ENCODE assay signal across 8 mouse cellular contexts in genomic region chr4:155178981-155179512, GRCm38 (mm10). TPM values are rescaled to one million over a fixed set of nuclear protein-coding genes. Genes with fewer than 3 reads are reported as not detected.
DNase-seq lines count a peak whose midpoint lies in the region; ATAC-seq and TF ChIP-seq lines count a peak whose summit lies in the region.

No protein-coding gene starts in this region.

- peak overlapping the region; percentile 57 for H3K27ac ChIP-seq in ES-E14 (ENCODE audit: insufficient read depth, low read depth, low read length, poor library complexity, severe bottlenecking)
- H3K27ac ChIP-seq in heart, embryonic 10.5 days: peak overlapping the region; percentile 83
- H3K27ac ChIP-seq in limb, embryonic 10.5 days: peak overlapping the region; percentile 74
- H3K27ac ChIP-seq in midbrain, embryonic 13.5 days: peak overlapping the region; percentile 68

- ATAC-seq in midbrain, embryonic 13.5 days: no peak

- WGBS in heart, embryonic 10.5 days: 54% methylated on average over 3 of the region's 3 CpGs
- 41% methylated on average over 3 of the region's 3 CpGs for WGBS in limb, embryonic 10.5 days
- 60% methylated on average over 3 of the region's 3 CpGs for WGBS in midbrain, embryonic 13.5 days

- no peaks in the 10 kb centered on the region for H3K9me3 ChIP-seq in ES-E14 (ENCODE audit: control insufficient read depth, insufficient read depth, low read depth, low read length)
- no peaks in the 10 kb centered on the region for H3K9me3 ChIP-seq in heart, embryonic 10.5 days
- no peaks in the 10 kb centered on the region for H3K9me3 ChIP-seq in limb, embryonic 10.5 days (replicated peaks)
- no peaks in the 10 kb centered on the region for H3K9me3 ChIP-seq in midbrain, embryonic 13.5 days

- peak overlapping the region; percentile 31 for H3K4me2 ChIP-seq in midbrain, embryonic 13.5 days (replicated peaks)

- no peak overlapping the region for H3K9ac ChIP-seq in ES-E14 (ENCODE audit: insufficient read depth, low read depth, low read length, poor library complexity, severe bottlenecking)
- no peak overlapping the region for H3K9ac ChIP-seq in midbrain, embryonic 13.5 days (replicated peaks)

- H3K4me1 ChIP-seq in ES-E14 (ENCODE audit: control insufficient read depth in 2 of 2, insufficient read depth in 2 of 2, low read length in 2 of 2, poor library complexity in 1 of 2): peaks cover 28 to 50% of the 10 kb centered on the region in 2 experiments
- H3K4me1 ChIP-seq in heart, embryonic 10.5 days: peaks cover 82% of the 10 kb centered on the region
- H3K4me1 ChIP-seq in limb, embryonic 10.5 days: peaks cover 81% of the 10 kb centered on the region
- peaks cover 56% of the 10 kb centered on the region for H3K4me1 ChIP-seq in midbrain, embryonic 13.5 days (replicated peaks)

- peaks cover 3% of the 10 kb centered on the region; the same call in 1 of the 2 replicates for H3K36me3 ChIP-seq in ES-E14 (ENCODE audit: control insufficient read depth, insufficient read depth, low read length, poor library complexity, severe bottlenecking)
- 0 out of 2 replicates have a peak, but pooled peaks cover 5% of the 10 kb centered on the region for H3K36me3 ChIP-seq in heart, embryonic 10.5 days
- 0 out of 2 replicates have a peak, but pooled peaks cover 4% of the 10 kb centered on the region for H3K36me3 ChIP-seq in limb, embryonic 10.5 days
- no peaks in the 10 kb centered on the region for H3K36me3 ChIP-seq in midbrain, embryonic 13.5 days

- in situ Hi-C loops in ES-E14 (cut with MboI; ENCODE audit: low sequenced_read_pairs in 2 of 2, unreplicated experiment in 2 of 2): no loop called here

- no peaks in the 10 kb centered on the region for H3K27me3 ChIP-seq in heart, embryonic 10.5 days (ENCODE audit: insufficient read depth, poor library complexity, severe bottlenecking)
- H3K27me3 ChIP-seq in limb, embryonic 10.5 days (ENCODE audit: low read depth, poor library complexity, severe bottlenecking): no peaks in the 10 kb centered on the region
- no peaks in the 10 kb centered on the region for H3K27me3 ChIP-seq in midbrain, embryonic 13.5 days

- DNase-seq in 3T3-L1 (ENCODE audit: low read depth, low spot score) (peak; percentile 59), ES-E14 (ENCODE audit: low read depth, low spot score) (no peak)
- DNase-seq in heart, embryonic 10.5 days (ENCODE audit: low spot score): no peak
- no peak for DNase-seq in limb, embryonic 10.5 days (ENCODE audit: low spot score)
- no peak for DNase-seq in ovary, postnatal 10 days (ENCODE audit: low spot score)
- DNase-seq in left cerebral cortex, adult 11 months (ENCODE audit: low spot score): no peak
- no peak for DNase-seq in adrenal gland, postnatal 4 days (ENCODE audit: low spot score in 2 of 2)

- H3K4me3 ChIP-seq in ES-E14 (ENCODE audit: insufficient read depth in 1 of 2, low read depth in 1 of 2, low read length in 2 of 2, poor library complexity in 1 of 2, severe bottlenecking in 1 of 2): no peak overlapping the region
- H3K4me3 ChIP-seq in heart, embryonic 10.5 days: peak overlapping the region; percentile 27; the same call in 1 of the 2 replicates
- H3K4me3 ChIP-seq in limb, embryonic 10.5 days: peak overlapping the region; percentile 21
- H3K4me3 ChIP-seq in midbrain, embryonic 13.5 days (replicated peaks): no peak overlapping the region

TF ChIP-seq in ES-E14, 5 proteins besides CTCF, POLR2A, EP300 and RAD21:
- TF ChIP-seq ZC3H11A (IDR thresholded peaks at IDR 0.05; ENCODE audit: borderline replicate concordance, low read depth, low read length) (no peak), CHD2 (IDR thresholded peaks at IDR 0.05; ENCODE audit: low read depth, low read length) (no peak)

RNA-seq across cellular contexts. Expression of gene Ski, which starts 43.3 kb away (rescaled TPM):
- total RNA-seq in ES-E14 (2012; rRNA removed): 30.2 and 38.0 TPM in 2 replicates
- polyA plus RNA-seq in heart, embryonic 10.5 days (2016; fragmentation: Nextera tagmentation; extraction: Ambion mirVana): 7.5 and 11.3 TPM in 2 replicates
- polyA plus RNA-seq in limb, embryonic 10.5 days (2016; fragmentation: Nextera tagmentation; extraction: Ambion mirVana): 9.6 and 10.6 TPM in 2 replicates
- polyA plus RNA-seq in midbrain, embryonic 13.5 days (2015; fragmentation: Nextera tagmentation; extraction: Ambion mirVana): 9.3 and 9.9 TPM in 2 replicates
- total RNA-seq in adrenal gland, postnatal 4 days (2021): 100 to 1,000 TPM; 106 to 111 TPM

Comparison
In these comparisons a context has a peak if more than half of its experiments do, and no peak if none do; other contexts are left out.
1. H3K4me3 ChIP-seq: peak in heart, embryonic 10.5 days (single experiment) and limb, embryonic 10.5 days (single experiment); none in ES-E14 (0 of 2) and midbrain, embryonic 13.5 days (single experiment).
2. Peak in every context shown above with its lines, with median percentiles within 50 percentile points of each other: H3K27ac ChIP-seq.